Comparison of ENCODE assay signal across 8 mouse cellular contexts in genomic region chr17:26253399-26253798, GRCm38 (mm10). TPM values are rescaled to one million over a fixed set of nuclear protein-coding genes. Genes with fewer than 3 reads are reported as not detected.
DNase-seq lines count a peak whose midpoint lies in the region; ATAC-seq and TF ChIP-seq lines count a peak whose summit lies in the region.

No protein-coding gene starts in this region.

- ATAC-seq in lung, postnatal 0 days = peak; percentile 31; the same call in 1 of the 2 replicates
- peak; percentile 39; the same call in 1 of the 2 replicates for ATAC-seq in erythroblast, adult 5-6 weeks (replicated peaks; ENCODE audit: low FRiP score, poor library complexity, severe bottlenecking)
- ATAC-seq in limb, embryonic 14.5 days (ENCODE audit: low FRiP score, low read depth) = no peak
- peak; percentile 6; the same call in 1 of the 2 replicates for ATAC-seq in stomach, embryonic 15.5 days (ENCODE audit: insufficient read depth, low FRiP score, low read depth)

- WGBS in lung, postnatal 0 days = under 1% methylated on average over 24 of the region's 24 CpGs
- under 1% methylated on average over 24 of the region's 24 CpGs for WGBS in limb, embryonic 14.5 days
- under 1% methylated on average over 24 of the region's 24 CpGs for WGBS in stomach, embryonic 15.5 days

- H3K9ac ChIP-seq in lung, postnatal 0 days (replicated peaks; ENCODE audit: low read depth) = peak overlapping the region; percentile 95
- peak overlapping the region; percentile 97 for H3K9ac ChIP-seq in limb, embryonic 14.5 days (ENCODE audit: low read depth, low read length, severe bottlenecking)
- H3K9ac ChIP-seq in stomach, embryonic 15.5 days = peak overlapping the region; percentile 94

- no peak for DNase-seq in lung, postnatal 0 days (ENCODE audit: low spot score)
- no peak for DNase-seq in lung, postnatal 10 days
- DNase-seq in limb, embryonic 14.5 days (ENCODE audit: low spot score) = no peak
- no peak for DNase-seq in adrenal gland, adult 18-20 months (ENCODE audit: low spot score in 2 of 2)
- DNase-seq in right cerebral cortex, adult 18-20 months = no peak
- DNase-seq in lung, postnatal 36 days = no peak

- no peak for TF ChIP-seq EP300 in lung, postnatal 0 days (IDR thresholded peaks at IDR 0.05)

- TF ChIP-seq POLR2A in limb, embryonic 14.5 days (IDR thresholded peaks at IDR 0.05; ENCODE audit: borderline replicate concordance, extremely low read depth, insufficient read depth, insufficient read length) = no peak

- H3K4me2 ChIP-seq in lung, postnatal 0 days (replicated peaks; ENCODE audit: low read depth, low read length) = peak overlapping the region; percentile 81
- peak overlapping the region; percentile 56 for H3K4me2 ChIP-seq in limb, embryonic 14.5 days (replicated peaks; ENCODE audit: low read depth, low read length, severe bottlenecking)
- peak overlapping the region; percentile 57 for H3K4me2 ChIP-seq in stomach, embryonic 15.5 days

- H3K27ac ChIP-seq in lung, postnatal 0 days (ENCODE audit: low read length) = peak overlapping the region; percentile 99
- peak overlapping the region; percentile 99 for H3K27ac ChIP-seq in limb, embryonic 14.5 days (replicated peaks; ENCODE audit: low read depth, low read length)
- H3K27ac ChIP-seq in stomach, embryonic 15.5 days = peak overlapping the region; percentile 99

- H3K9me3 ChIP-seq in lung, postnatal 0 days (ENCODE audit: low read length) = no peaks in the 10 kb centered on the region
- H3K9me3 ChIP-seq in limb, embryonic 14.5 days (ENCODE audit: control insufficient read depth, low read length) = no peaks in the 10 kb centered on the region
- H3K9me3 ChIP-seq in stomach, embryonic 15.5 days = no peaks in the 10 kb centered on the region

- TF ChIP-seq CTCF in lung, postnatal 0 days (IDR thresholded peaks at IDR 0.05) = no peak

- H3K4me3 ChIP-seq in lung, postnatal 0 days (ENCODE audit: low read depth, low read length) = peak overlapping the region; percentile 85
- H3K4me3 ChIP-seq in limb, embryonic 14.5 days (replicated peaks; ENCODE audit: low read length) = peak overlapping the region; percentile 93
- H3K4me3 ChIP-seq in stomach, embryonic 15.5 days (replicated peaks) = peak overlapping the region; percentile 74

- peaks cover 4% of the 10 kb centered on the region; the same call in 1 of the 2 replicates for H3K4me1 ChIP-seq in lung, postnatal 0 days (ENCODE audit: insufficient read depth, low read depth, low read length)
- peaks cover 12% of the 10 kb centered on the region for H3K4me1 ChIP-seq in limb, embryonic 14.5 days (ENCODE audit: control insufficient read depth, insufficient read depth, low read length)
- peaks cover 4% of the 10 kb centered on the region; the same call in 1 of the 2 replicates for H3K4me1 ChIP-seq in stomach, embryonic 15.5 days

- peaks cover 9% of the 10 kb centered on the region; the same call in 1 of the 2 replicates for H3K36me3 ChIP-seq in lung, postnatal 0 days (ENCODE audit: insufficient read depth, low read length)
- H3K36me3 ChIP-seq in limb, embryonic 14.5 days (ENCODE audit: control insufficient read depth, insufficient read depth, low read length) = peaks cover 25% of the 10 kb centered on the region
- peaks cover 14% of the 10 kb centered on the region; the same call in 1 of the 2 replicates for H3K36me3 ChIP-seq in stomach, embryonic 15.5 days

- no peaks in the 10 kb centered on the region for H3K27me3 ChIP-seq in lung, postnatal 0 days (replicated peaks; ENCODE audit: insufficient read depth, low read length)
- no peaks in the 10 kb centered on the region for H3K27me3 ChIP-seq in limb, embryonic 14.5 days (ENCODE audit: control insufficient read depth, insufficient read depth, low read length)
- no peaks in the 10 kb centered on the region for H3K27me3 ChIP-seq in stomach, embryonic 15.5 days (replicated peaks)

RNA-seq across cellular contexts. Expression of gene Luc7l, which starts 0.7 kb away (rescaled TPM):
- 42.2 and 46.6 TPM in 2 replicates for polyA plus RNA-seq in lung, postnatal 0 days (2015; fragmentation: Nextera tagmentation; extraction: Ambion mirVana)
- 11.7 and 16.3 TPM in 2 replicates for total RNA-seq in erythroblast, adult 5-6 weeks (2015; ENCODE audit: low replicate concordance)
- 18.1 and 27.2 TPM in 2 replicates for total RNA-seq in erythroblast, adult 5-6 weeks (2017; ENCODE audit: low replicate concordance)
- 126 and 129 TPM in 2 replicates for polyA plus RNA-seq in limb, embryonic 14.5 days (2012; rRNA removed)
- 101 and 113 TPM in 2 replicates for polyA plus RNA-seq in limb, embryonic 14.5 days (2014; fragmentation: Nextera tagmentation; extraction: Ambion mirVana)
- 91.1 and 97.0 TPM in 2 replicates for polyA plus RNA-seq in stomach, embryonic 15.5 days (2015; fragmentation: Nextera tagmentation; extraction: Ambion mirVana)
- total RNA-seq in adrenal gland, adult 18-20 months (2021) = 10 to 100 TPM; 61.9 to 81.4 TPM

RNA-seq across cellular contexts. Expression of gene Fam234a, which starts 9.4 kb away (rescaled TPM):
- polyA plus RNA-seq in lung, postnatal 0 days (2015; fragmentation: Nextera tagmentation; extraction: Ambion mirVana) = 71.2 and 71.8 TPM in 2 replicates
- 2.3 and 4.2 TPM in 2 replicates for total RNA-seq in erythroblast, adult 5-6 weeks (2015; ENCODE audit: low replicate concordance)
- 2.4 and 4.8 TPM in 2 replicates for total RNA-seq in erythroblast, adult 5-6 weeks (2017; ENCODE audit: low replicate concordance)
- 39.2 and 49.6 TPM in 2 replicates for polyA plus RNA-seq in limb, embryonic 14.5 days (2012; rRNA removed)
- polyA plus RNA-seq in limb, embryonic 14.5 days (2014; fragmentation: Nextera tagmentation; extraction: Ambion mirVana) = 44.8 and 46.2 TPM in 2 replicates
- polyA plus RNA-seq in stomach, embryonic 15.5 days (2015; fragmentation: Nextera tagmentation; extraction: Ambion mirVana) = 73.6 and 75.6 TPM in 2 replicates
- total RNA-seq in adrenal gland, adult 18-20 months (2021) = 100 to 1,000 TPM; 112 to 124 TPM

RNA-seq across cellular contexts. Expression of gene Arhgdig, which starts 45.8 kb away (rescaled TPM):
- 22.9 and 23.8 TPM in 2 replicates for polyA plus RNA-seq in lung, postnatal 0 days (2015; fragmentation: Nextera tagmentation; extraction: Ambion mirVana)
- not detected in 2 replicates for total RNA-seq in erythroblast, adult 5-6 weeks (2015; ENCODE audit: low replicate concordance)
- not detected in 2 replicates for total RNA-seq in erythroblast, adult 5-6 weeks (2017; ENCODE audit: low replicate concordance)
- polyA plus RNA-seq in limb, embryonic 14.5 days (2012; rRNA removed) = 7.0 and 8.3 TPM in 2 replicates
- polyA plus RNA-seq in limb, embryonic 14.5 days (2014; fragmentation: Nextera tagmentation; extraction: Ambion mirVana) = 10.0 and 11.6 TPM in 2 replicates
- polyA plus RNA-seq in stomach, embryonic 15.5 days (2015; fragmentation: Nextera tagmentation; extraction: Ambion mirVana) = 118 and 143 TPM in 2 replicates
- 10 to 100 TPM; 12.7 to 13.2 TPM for total RNA-seq in adrenal gland, adult 18-20 months (2021)

RNA-seq across cellular contexts. Expression of gene Rgs11, which starts 50.6 kb away (rescaled TPM):
- polyA plus RNA-seq in lung, postnatal 0 days (2015; fragmentation: Nextera tagmentation; extraction: Ambion mirVana) = 11.8 and 12.0 TPM in 2 replicates
- not detected in 2 replicates for total RNA-seq in erythroblast, adult 5-6 weeks (2015; ENCODE audit: low replicate concordance)
- 1.7 TPM in 1 of 2 replicates, not detected in the other for total RNA-seq in erythroblast, adult 5-6 weeks (2017; ENCODE audit: low replicate concordance)
- polyA plus RNA-seq in limb, embryonic 14.5 days (2012; rRNA removed) = 13.9 and 17.0 TPM in 2 replicates
- polyA plus RNA-seq in limb, embryonic 14.5 days (2014; fragmentation: Nextera tagmentation; extraction: Ambion mirVana) = 5.3 and 8.4 TPM in 2 replicates
- 27.2 and 32.1 TPM in 2 replicates for polyA plus RNA-seq in stomach, embryonic 15.5 days (2015; fragmentation: Nextera tagmentation; extraction: Ambion mirVana)
- total RNA-seq in adrenal gland, adult 18-20 months (2021) = 10 to 100 TPM; 40.8 to 47.1 TPM

RNA-seq across cellular contexts. Expression of gene Pdia2, which starts 54.5 kb away (rescaled TPM):
- 0.40 and 0.49 TPM in 2 replicates for polyA plus RNA-seq in lung, postnatal 0 days (2015; fragmentation: Nextera tagmentation; extraction: Ambion mirVana)
- 6.5 TPM in 1 of 2 replicates, not detected in the other for total RNA-seq in erythroblast, adult 5-6 weeks (2015; ENCODE audit: low replicate concordance)
- total RNA-seq in erythroblast, adult 5-6 weeks (2017; ENCODE audit: low replicate concordance) = 0.56 and 5.1 TPM in 2 replicates
- 0.33 and 0.51 TPM in 2 replicates for polyA plus RNA-seq in limb, embryonic 14.5 days (2012; rRNA removed)
- polyA plus RNA-seq in limb, embryonic 14.5 days (2014; fragmentation: Nextera tagmentation; extraction: Ambion mirVana) = 0.34 TPM in 1 of 2 replicates, not detected in the other
- 121 and 146 TPM in 2 replicates for polyA plus RNA-seq in stomach, embryonic 15.5 days (2015; fragmentation: Nextera tagmentation; extraction: Ambion mirVana)
- under 1 TPM; 0.70 to 0.96 TPM for total RNA-seq in adrenal gland, adult 18-20 months (2021)
